Mouse (Mus musculus) embryo, embryonic 10.5 days (tissue): ENCODE measurements around the gene Tap1.

Experiments used
- DNase-seq: peaks from one replicate; pipeline ENCODE4 v3.0.0-alpha.2; 2015; ENCODE audit warnings: low spot score

The Tap1 gene

DNA sequence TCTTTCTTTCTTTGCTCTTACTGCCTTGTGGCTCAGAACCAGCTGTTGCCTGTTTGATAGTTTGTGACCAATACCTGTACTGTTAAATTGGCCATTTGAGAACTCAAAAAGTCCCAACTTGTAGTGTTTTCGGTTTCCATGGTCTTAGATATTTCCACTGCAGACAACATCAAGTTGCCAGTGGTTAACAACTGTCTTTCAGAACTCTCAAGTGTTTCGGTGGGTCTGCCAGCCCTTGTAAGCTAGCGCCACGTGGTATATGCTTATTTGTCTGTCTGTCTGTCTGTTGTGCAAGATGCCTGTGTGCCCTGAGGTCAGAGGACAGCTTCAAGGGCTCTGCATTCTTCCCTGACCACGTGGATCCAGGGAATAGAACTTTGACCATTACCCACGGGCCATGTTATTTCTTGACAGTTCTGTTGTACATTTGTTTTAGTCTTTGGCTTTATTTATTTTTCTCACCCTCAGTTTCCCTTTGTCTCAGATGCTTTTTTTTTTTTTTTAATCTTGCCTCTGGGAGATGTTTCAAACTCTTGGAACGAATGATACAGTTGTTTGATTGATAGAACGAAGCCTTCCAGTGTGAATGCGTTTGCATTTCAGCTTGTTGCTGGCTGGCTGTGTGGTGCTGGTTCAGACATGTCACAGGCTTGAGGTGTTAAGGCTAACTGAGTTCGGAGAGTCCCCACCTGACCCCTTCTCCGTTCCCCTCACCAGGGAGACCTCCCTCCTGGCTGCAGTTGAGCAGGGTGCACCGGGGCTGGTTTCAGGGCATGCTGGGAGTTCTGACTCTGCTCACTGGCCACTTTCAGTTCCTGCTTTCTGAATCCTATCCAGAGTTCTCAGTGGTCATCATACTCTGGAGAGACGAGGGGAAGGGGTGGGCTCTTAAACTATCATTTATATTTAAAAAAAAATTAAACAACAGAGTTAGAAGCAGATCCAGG, 7.2 kb upstream of the Tap1 start:
- DNase-seq, result no peak

DNA sequence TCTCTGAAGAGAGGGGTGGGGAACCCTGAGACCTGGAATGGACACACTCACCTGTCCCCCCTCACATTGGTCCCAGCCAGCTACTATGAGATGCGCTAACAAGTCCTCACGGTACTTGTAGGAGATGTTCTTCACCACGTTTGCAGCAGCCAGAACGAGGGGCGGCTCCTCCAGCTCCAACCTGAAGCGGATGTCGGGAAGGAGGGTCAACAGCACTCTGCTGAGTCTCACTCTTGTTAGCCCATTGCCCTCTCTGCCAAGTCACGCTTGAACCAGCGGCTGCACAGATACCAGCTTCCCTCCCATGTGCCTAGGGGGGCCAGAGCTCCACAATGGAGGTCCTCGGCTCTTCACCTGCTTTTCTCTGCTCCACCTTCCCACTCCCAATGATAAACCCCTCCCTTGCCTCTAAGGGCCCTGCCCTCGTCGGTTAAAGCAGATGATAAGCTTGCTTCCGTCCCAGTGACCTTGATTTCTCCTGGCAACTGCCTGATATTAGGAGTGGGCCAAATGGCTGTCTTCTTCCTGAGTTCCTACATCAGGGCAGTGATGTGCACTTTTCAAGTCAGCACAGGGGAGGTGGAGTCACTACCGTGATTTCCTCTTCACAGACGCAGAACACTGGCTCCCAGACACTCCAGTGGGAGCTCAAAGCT, 3.7 kb upstream of the Tap1 start:
- no peak for DNase-seq

DNA sequence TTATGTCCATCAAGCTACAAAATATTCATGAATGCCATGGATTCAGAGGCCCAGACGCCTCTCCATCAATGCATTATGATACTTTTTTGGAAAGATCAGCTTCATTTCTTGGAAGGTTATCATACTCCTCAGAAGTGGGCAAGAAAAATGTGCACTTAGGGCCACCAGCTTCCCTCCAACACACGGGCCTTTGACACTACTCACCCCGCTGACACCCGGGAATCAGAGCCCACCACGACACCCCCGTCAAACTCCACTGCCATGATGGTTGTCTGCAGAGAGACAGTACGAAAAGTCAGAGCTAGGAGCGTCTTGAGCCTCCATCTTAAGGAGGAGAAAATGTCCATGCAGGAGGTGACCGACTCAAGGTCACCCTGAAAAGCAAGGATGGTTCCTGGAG, 1.8 kb upstream of the Tap1 start:
- no peak for DNase-seq

DNA sequence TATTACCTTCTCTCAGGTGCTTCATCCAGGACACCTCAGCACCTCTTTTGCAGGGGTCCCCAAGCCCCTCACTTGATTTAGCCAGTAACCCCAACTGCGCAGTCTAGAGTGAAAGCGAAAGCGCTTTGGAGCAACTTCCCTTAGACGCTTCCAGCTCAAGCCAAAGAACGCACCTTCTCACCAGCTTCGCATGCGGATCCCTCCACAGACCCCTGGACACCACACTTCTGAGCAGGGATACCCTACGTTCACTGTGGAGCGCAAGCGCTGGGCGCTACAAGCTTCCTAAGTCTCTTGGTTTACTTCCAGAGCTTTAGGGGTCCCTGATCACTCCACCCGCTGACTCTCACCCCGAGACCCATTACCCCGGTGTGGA, 480 bp upstream of the Tap1 start:
- DNase-seq, result no peak

DNA sequence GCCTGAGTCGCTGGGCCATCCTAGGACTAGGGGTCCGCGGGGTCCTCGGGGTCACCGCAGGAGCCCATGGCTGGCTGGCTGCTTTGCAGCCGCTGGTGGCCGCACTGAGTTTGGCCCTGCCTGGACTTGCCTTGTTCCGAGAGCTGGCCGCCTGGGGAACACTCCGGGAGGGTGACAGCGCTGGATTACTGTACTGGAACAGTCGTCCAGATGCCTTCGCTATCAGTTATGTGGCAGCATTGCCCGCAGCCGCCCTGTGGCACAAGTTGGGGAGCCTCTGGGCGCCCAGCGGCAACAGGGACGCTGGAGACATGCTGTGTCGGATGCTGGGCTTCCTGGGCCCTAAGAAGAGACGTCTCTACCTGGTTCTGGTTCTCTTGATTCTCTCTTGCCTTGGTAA, 657 bp downstream of the Tap1 start:
- DNase-seq, result no peak

DNA sequence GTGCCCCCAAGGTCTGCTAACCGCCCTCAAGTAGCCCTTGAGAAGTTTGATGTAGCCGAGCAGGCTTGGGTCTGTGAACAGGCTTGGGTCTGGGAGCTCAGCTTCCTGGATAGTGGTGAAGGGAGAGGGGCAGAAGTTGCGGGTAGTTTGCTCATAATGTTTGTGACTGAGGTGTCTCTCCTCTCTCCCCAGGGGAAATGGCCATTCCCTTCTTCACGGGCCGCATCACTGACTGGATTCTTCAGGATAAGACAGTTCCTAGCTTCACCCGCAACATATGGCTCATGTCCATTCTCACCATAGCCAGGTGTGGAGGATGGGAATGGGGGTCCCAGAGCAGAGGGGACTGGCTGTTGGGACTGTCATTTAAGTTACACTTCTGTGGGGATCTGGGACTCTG, 1.6 kb downstream of the Tap1 start:
- no peak for DNase-seq

DNA sequence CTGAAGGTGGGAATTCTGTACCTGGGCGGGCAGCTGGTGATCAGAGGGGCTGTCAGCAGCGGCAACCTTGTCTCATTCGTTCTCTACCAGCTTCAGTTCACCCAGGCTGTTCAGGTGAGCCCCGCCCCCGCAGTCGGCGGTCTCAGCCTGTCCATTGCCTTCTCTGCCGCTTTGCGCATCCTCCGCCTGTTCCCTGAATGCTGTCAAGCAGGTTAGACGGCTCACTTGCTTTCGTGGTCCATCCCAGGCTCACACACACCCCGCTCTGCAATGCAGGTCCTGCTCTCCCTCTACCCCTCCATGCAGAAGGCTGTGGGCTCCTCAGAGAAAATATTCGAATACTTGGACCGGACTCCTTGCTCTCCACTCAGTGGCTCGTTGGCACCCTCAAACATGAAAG, 5.5 kb downstream of the Tap1 start:
- DNase-seq, result no peak

DNA sequence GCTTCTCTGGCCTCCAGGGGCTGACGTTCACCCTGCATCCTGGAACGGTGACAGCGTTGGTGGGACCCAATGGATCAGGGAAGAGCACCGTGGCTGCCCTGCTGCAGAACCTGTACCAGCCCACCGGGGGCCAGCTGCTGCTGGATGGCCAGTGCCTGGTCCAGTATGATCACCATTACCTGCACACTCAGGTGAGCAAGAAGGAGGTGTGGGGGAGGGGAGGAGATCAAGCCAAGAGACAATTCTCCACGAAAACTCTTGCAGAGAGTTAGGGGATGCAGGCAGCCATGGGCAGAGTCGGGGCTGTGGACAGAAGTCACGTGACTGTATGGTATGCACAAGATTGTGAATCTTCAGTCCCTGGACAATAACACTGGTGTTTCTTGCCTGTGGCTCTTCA, 6.1 kb downstream of the Tap1 start:
- no peak for DNase-seq

DNA sequence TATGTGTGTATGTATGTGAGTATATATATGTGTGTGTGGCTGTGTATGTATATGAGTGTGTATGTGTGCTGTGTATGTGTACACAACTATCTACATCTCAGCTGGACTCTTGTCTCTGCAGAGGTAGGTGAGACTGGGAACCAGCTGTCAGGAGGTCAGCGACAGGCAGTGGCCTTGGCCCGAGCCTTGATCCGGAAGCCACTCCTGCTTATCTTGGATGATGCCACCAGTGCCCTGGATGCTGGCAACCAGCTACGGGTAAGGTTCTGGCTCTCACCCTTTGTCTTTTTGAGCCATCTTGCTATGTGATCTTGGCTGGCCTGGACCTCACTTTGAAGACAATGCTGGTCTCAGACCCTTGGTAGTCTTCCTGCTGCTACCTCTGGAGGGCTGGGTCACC, 7.4 kb downstream of the Tap1 start:
- no peak for DNase-seq

DNA sequence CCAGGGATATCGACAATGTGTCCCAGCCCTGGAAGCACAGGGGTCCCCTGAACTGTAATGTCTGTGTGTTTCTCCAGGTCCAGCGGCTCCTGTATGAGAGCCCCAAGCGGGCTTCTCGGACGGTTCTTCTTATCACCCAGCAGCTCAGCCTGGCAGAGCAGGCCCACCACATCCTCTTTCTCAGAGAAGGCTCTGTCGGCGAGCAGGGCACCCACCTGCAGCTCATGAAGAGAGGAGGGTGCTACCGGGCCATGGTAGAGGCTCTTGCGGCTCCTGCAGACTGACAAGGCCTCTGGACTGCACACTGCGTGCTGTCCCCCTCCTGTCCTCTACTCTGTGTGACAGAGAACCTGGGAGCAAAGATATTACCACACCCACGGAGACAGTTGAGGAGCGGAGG, 9.1 kb downstream of the Tap1 start:
- DNase-seq, result no peak

DNA sequence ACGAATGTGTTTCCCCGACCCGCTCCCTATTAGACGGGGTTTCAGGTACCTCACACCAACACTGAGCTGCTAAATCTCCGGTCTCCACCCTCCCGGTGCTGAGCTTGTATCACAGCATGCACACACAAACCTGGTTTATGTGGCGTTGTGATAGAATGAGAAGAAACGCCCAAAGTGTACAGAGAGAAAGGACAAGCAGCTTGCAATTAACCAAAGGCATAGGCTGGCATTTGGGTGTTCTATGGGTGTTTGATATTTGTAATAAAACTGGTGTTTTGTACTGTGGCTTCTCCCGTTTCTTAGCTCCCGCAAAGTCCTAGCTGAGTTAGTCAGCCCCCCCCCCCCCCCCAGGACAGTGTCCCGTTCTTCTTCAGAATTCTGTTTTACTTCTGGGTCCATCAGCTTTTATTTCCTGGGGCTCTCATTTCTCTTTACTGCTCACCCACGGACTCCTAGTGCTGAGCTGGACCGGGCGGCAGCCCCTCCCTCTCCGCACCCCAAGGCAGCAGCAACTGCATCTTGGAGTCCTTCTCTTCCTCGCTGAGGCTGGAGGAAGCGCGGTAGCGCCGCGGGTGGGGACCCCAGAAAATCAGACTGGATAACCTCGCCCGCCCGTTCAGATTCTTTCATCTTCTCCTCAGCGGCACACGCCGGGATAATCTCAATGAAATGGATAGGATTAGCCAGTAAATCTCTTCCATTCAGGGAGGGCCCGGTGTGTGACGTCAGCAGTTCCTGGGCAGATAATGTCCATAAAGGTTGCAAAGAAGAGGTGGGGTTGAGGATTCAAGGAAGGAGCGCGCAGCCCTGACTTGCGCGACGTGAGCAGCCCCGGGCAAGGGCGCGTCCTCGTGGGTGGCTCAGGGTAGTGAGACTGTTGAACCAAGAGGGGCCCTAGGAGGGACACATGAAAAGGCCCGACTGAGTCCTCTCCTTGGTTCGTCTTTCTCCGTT, 9.9 kb downstream of the Tap1 start, which contains the start of gene Psmb8:
Gene Psmb8, plus strand, starts transcription at position 781 of the 954 bp plus-strand sequence.
- peak; percentile 87 for DNase-seq

DNA sequence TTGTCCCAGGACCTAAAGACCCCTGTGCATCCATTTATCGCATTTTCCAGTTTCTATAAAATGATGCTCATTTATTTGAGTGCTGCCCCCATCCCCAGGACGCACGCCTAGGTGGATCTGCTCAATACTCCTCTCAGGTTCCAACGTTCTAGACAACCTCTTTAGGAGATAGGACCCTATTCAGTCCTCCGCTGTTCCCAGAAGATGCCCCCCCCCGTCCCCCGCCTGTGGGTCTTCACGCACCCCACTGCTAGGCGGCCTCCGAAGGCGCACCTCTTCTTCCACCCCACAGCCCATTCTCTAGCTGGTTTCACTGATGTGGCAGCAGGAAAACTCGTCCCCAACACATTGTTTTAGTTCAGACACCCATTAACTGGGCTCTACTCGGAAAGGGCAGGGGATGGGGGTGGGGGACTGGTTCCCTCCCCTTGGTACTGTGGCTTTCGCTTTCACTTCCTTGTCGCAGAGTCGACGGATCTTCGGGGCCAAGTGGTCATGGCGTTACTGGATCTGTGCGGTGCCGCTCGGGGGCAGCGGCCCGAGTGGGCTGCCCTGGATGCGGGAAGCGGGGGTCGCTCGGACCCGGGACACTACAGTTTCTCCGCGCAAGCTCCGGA, 10.7 kb downstream of the Tap1 start:
- DNase-seq, result no peak

DNA sequence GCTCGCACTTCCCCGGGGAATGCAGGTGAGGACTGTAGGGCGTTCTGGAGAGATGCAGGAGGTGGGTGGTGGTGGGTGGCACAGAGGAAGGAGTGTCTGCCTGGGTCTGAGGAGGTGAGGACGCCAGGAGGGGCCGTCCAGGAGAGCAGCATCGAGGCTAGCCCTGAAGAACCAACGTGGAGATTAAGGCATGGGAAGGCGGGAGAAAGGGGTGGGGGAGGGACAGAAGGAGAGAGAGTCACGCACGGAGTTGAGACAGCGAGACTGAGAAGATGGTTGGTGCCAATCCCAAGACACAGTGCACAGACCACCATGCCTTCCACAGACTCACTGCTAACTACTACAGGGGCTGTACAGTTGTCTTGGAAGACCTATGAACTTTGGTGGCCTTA, 11.2 kb downstream of the Tap1 start:
- no peak for DNase-seq

DNA sequence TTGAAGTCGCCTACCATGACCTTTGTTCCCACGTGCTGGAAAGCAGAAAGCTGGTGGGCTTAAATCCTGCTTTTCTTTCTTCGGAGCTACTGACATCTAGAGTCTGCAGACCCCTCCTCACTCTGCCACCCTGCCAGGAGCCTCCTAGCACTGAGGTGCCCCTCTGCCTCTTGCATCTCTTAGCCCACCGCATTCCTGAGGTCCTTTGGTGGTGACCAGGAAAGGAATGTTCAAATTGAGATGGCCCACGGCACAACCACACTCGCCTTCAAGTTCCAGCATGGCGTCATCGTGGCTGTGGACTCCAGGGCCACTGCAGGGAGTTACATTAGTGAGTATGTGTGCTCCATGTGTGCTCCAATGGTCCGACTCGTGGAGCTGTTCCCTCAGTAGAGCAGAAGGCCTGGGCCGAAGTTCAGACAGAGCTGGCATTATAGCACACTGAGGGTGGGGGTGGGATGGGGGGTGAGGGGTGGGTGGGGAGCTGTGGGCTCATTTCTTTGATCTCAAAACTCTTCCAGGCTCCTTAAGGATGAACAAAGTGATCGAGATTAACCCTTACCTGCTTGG, 11.8 kb downstream of the Tap1 start:
- no peak for DNase-seq

DNA sequence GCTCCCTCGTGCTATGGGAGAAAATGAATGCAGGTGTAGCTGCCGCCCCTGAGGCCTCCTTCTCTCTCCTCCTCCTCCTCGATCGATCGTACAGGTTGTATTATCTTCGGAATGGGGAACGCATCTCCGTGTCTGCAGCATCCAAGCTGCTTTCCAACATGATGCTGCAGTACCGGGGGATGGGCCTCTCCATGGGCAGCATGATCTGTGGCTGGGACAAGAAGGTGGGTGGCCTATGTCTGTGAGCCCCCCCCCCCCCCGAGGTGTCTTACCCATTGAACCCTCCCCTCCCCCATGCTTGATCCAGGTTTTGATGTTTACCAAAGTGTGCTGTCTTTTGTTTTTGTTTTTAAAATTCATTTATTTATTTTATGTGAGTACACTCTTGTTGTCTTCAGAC, 12.7 kb downstream of the Tap1 start:
- DNase-seq, result no peak

DNA sequence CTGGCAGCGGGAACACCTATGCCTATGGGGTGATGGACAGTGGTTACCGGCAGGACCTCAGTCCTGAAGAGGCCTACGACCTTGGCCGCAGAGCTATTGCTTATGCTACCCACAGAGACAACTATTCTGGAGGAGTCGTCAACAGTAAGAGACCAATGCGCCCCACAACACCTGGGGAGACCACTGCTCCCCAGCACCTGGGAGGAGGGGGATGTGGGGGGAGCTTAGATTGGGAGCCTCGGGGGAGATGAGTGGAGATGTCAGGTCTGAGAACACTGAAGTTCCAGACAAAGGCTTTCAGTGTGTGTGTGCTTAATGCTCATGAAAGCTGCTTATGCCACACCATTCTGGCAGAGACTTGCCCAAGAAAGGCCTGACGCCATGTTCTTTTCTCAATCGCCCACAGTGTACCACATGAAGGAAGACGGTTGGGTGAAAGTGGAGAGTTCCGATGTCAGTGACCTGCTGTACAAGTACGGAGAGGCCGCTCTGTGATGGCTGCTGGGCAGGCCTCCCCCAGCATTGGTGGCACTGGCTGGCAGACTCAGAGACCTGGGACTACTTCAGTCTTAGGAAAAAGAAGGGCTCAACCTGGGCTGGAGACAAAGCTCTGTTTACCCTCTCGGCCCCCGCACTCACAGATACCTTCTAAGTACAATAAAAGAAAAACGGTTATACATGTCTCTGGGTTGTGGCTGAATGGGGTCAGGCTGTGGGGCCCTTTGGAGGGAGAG, 13.6 kb downstream of the Tap1 start:
- no peak for DNase-seq

DNA sequence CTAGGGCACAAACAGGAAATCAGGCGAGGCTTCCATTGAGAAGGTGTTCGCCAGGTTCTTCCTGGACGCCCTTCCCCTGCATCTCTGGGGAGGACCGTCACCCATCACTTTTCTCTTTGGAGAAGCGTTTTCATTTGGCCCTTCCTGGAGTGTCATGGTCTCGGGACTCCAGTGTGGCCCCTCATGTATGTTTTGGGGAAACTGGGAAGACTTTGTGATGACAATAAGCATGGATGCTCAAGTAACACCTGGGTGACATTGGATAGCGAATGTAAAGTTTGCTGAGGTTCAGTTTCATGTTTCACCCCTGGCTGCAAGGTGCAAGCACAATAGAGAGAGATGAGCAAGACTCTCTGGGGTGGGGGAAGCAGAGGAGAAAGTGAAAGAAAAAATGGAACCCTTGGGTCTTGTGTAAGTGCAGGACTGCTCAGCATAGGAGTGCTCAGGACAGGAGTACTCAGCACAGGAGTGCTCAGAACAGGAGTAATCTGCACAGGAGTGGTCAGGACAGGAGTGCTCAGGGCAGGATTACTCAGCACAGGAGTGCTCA, 14.2 kb downstream of the Tap1 start:
- no peak for DNase-seq

DNA sequence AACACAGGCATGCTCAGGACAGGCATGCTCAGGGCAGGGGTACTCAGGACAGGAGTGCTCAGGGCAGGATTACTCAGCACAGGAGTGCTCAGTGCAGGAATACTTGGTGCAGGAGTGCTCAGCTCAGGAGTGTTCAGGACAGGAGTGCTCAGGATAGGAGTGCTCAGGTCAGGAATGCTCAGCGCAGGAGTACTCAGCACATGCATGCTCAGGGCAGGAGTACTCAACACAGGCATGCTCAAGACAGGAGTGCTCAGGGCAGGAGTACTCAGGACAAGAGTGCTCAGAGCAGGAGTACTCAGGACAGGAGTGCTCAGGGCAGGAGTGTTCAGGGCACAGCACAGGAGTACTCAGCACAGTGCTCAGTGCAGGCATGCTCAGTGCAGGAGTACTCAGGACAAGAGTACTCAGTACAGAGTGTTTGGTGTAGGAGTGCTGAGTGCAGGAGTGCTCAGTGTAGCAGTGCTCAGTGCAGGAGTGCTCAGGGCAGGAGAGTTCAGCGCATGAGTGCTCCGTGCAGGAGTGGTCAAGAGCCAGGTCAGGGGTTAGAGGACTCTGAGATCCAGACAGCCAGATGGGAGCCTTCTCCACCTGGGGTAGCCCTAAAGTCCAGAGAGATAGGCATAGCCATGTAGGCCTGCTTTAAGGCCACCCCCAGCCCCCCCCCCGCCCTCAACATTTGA, 15.5 kb downstream of the Tap1 start:
- no peak for DNase-seq

DNA sequence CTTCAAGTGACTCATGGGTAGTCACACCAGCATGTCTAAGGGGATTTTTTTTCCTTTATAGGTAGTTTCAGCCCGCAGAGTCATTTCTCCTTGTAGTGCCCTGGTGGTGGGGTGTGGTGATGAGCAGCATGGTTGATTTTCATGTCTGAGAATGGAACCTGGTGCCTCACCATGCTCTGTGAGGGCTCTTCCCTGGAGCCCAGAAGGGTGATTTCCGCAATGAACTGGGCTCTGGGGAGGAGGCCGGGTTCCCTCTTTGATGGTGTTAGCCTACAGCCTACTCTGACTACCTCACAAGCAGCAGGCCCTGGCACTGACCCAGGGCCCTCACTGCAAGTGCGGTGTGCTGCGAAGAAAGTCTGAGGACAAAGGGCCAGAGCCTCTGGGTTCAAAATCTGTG, 16.1 kb downstream of the Tap1 start, which contains the start of gene Tap2:
Gene Tap2, plus strand, starts transcription at position 84 of the 400 bp plus-strand sequence.
- no peak for DNase-seq
